Mouse (Mus musculus) ES-E14 (cell line): ENCODE measurements at regions not wholly inside any gene's neighbourhood (a gene's known extent, or its start where the extent isn't known, plus 50 kb on each side); places are given as distances from the start of the nearest gene placed in this dataset.

ENCODE experiments used
- CHD2 ChIP-seq: IDR thresholded peaks from 2 replicates; pipeline ENCODE4 v1.6.1; 2014; ENCODE audit warnings: mild to moderate bottlenecking, low read depth, low read length, inconsistent platforms
- HCFC1 ChIP-seq: IDR thresholded peaks from 2 replicates; pipeline ENCODE4 v1.6.1; 2012; ENCODE audit warnings: low read length, inconsistent platforms, borderline replicate concordance; ENCODE audit not compliant: insufficient read depth
- MAFK ChIP-seq: IDR thresholded peaks from 2 replicates; pipeline ENCODE4 v1.6.1; 2014; ENCODE audit warnings: mild to moderate bottlenecking, low read depth, low read length, inconsistent platforms; ENCODE audit not compliant: insufficient read depth
- ZC3H11A ChIP-seq: IDR thresholded peaks from 2 replicates; pipeline ENCODE4 v1.6.1; 2012; ENCODE audit warnings: low read depth, mild to moderate bottlenecking, inconsistent platforms, low read length, borderline replicate concordance
- ZNF384 ChIP-seq: IDR thresholded peaks from 2 replicates; pipeline ENCODE4 v1.6.1; 2012; ENCODE audit warnings: low read depth, low read length, inconsistent platforms

GRCm38 (mm10) chr15:59945208-59945607 lies 71.2 kb downstream of the 4933412E24Rik start:
- TF ChIP-seq CHD2 = no peak
- no peak for TF ChIP-seq ZNF384
- no peak for TF ChIP-seq MAFK
- TF ChIP-seq HCFC1 = no peak
- TF ChIP-seq ZC3H11A = no peak
